Mouse (Mus musculus): ENCODE measurements around the gene Sar1b. TPM values are rescaled to one million over a fixed set of nuclear protein-coding genes. Genes with fewer than 3 reads are reported as not detected.
"Not testable (repeated sequence)": the region's sequence is repeated elsewhere in the genome, so short reads cannot be mapped to it uniquely, and the experiment has no call there.

The Sar1b gene
- polyA plus RNA-seq (2014; fragmentation: Nextera tagmentation; extraction: Ambion mirVana): 140 and 146 TPM in 2 replicates

GRCm38 (mm10) chr11:51763213-51763907 lies at the start of gene Sar1b, which contains the start of gene Sec24a:
TSS of gene Sar1b (plus strand) at chr11:51763687.
TSS of gene Sec24a (minus strand) at chr11:51763634.
- Histone ChIP-seq H3K9me3 (ENCODE audit: control insufficient read depth, low read length) (no peaks in the 10 kb centered on the region), H3K27ac (ENCODE audit: low read depth, low read length) (no peak within 1 kb of the TSS), H3K36me3 (ENCODE audit: control insufficient read depth, insufficient read depth, low read length) (no peaks in the 10 kb centered on the region), H3K9ac (ENCODE audit: low read depth, low read length) (peak within 1 kb of the TSS; percentile 74), H3K4me2 (replicated peaks; ENCODE audit: low read depth, low read length) (peak within 1 kb of the TSS; percentile 83), H3K4me1 (replicated peaks; ENCODE audit: control insufficient read depth, insufficient read depth, low read length) (no peaks in the 10 kb centered on the region), H3K27me3 (ENCODE audit: control insufficient read depth, insufficient read depth, low read length) (no peaks in the 10 kb centered on the region), H3K4me3 (ENCODE audit: low read depth, low read length) (peak within 1 kb of the TSS; percentile 71)
- WGBS: 2% methylated on average over 30 of the region's 30 CpGs
- DNase-seq (ENCODE audit: low spot score): peak; percentile 86
- peak; percentile 84; the same call in 1 of the 2 replicates for ATAC-seq (ENCODE audit: low FRiP score)

- H3K4me1 ChIP-seq (replicated peaks; ENCODE audit: control insufficient read depth, insufficient read depth, low read length): no peaks in the 10 kb centered on the region
- no peaks in the 10 kb centered on the region for H3K36me3 ChIP-seq (ENCODE audit: control insufficient read depth, insufficient read depth, low read length)
- no peak overlapping the region for H3K4me3 ChIP-seq (ENCODE audit: low read depth, low read length)
- H3K27ac ChIP-seq (ENCODE audit: low read depth, low read length): no peak overlapping the region
- H3K27me3 ChIP-seq (ENCODE audit: control insufficient read depth, insufficient read depth, low read length): no peaks in the 10 kb centered on the region
- H3K9me3 ChIP-seq (ENCODE audit: control insufficient read depth, low read length): no peaks in the 10 kb centered on the region
- no peak overlapping the region for H3K4me2 ChIP-seq (replicated peaks; ENCODE audit: low read depth, low read length)
- H3K9ac ChIP-seq (ENCODE audit: low read depth, low read length): no peak overlapping the region
- WGBS: 90% methylated on average over 11 of the region's 11 CpGs
- ATAC-seq (ENCODE audit: low FRiP score) (no peak), DNase-seq (ENCODE audit: low spot score) (no peak)
Observed at GRCm38 (mm10) chr11:51721066-51721465, 42.4 kb upstream of the Sar1b start.

DNA sequence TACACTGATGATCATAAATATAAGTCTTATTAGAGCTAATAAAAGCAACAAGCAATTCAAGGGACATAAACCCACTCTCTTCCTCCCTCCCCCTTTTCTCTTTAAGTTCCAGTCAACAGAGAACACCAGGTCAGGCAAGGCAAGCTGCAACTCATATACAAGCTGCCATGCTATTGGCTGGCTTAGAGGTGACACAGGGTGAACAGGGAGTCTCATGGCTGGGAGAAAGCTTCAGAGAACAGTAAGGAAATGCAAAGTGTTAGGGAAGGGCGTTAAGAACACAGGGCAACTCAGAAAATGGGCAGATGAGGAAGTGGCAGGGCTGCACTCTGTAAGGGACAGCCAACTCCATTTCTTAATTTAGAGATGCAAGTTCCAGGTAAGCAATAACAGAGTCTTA lies 30.6 kb upstream of the Sar1b start:
- 86% methylated on average over 1 of the region's 1 CpGs for WGBS
- no peak overlapping the region for H3K4me3 ChIP-seq (ENCODE audit: low read depth, low read length)
- H3K27ac ChIP-seq (ENCODE audit: low read depth, low read length): no peak overlapping the region
- no peaks in the 10 kb centered on the region for H3K27me3 ChIP-seq (ENCODE audit: control insufficient read depth, insufficient read depth, low read length)
- no peaks in the 10 kb centered on the region for H3K4me1 ChIP-seq (replicated peaks; ENCODE audit: control insufficient read depth, insufficient read depth, low read length)
- no peak overlapping the region for H3K9ac ChIP-seq (ENCODE audit: low read depth, low read length)
- no peaks in the 10 kb centered on the region for H3K9me3 ChIP-seq (ENCODE audit: control insufficient read depth, low read length)
- ATAC-seq (ENCODE audit: low FRiP score) (no peak), DNase-seq (ENCODE audit: low spot score) (no peak)
- no peak overlapping the region for H3K4me2 ChIP-seq (replicated peaks; ENCODE audit: low read depth, low read length)
- H3K36me3 ChIP-seq (ENCODE audit: control insufficient read depth, insufficient read depth, low read length): 0 out of 2 replicates have a peak, but pooled peaks cover 2% of the 10 kb centered on the region

DNA sequence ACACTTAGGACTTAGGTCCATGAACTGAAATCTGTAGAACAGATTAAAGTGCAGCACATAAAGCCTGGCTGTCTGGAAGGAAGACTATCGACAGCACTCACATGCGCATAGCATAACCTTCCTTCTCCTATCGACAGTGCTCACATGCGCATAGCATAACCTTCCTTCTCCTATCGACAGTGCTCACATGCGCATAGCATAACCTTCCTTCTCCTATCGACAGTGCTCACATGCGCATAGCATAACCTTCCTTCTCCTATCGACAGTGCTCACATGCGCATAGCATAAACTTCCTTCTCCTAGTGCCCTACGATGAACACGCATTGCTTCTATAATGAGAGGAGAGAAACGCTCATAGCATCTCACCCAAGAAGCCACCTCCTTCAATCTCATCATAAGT lies 29.3 kb upstream of the Sar1b start:
- ATAC-seq (ENCODE audit: low FRiP score); H3K27ac ChIP-seq (ENCODE audit: low read depth, low read length); DNase-seq (ENCODE audit: low spot score); H3K4me2 ChIP-seq (replicated peaks; ENCODE audit: low read depth, low read length); H3K27me3 ChIP-seq (ENCODE audit: control insufficient read depth, insufficient read depth, low read length); H3K9ac ChIP-seq (ENCODE audit: low read depth, low read length); H3K4me3 ChIP-seq (ENCODE audit: low read depth, low read length); H3K9me3 ChIP-seq (ENCODE audit: control insufficient read depth, low read length); H3K36me3 ChIP-seq (ENCODE audit: control insufficient read depth, insufficient read depth, low read length); H3K4me1 ChIP-seq (replicated peaks; ENCODE audit: control insufficient read depth, insufficient read depth, low read length): not testable (repeated sequence)
- WGBS: 97% methylated on average over 12 of the region's 13 CpGs

DNA sequence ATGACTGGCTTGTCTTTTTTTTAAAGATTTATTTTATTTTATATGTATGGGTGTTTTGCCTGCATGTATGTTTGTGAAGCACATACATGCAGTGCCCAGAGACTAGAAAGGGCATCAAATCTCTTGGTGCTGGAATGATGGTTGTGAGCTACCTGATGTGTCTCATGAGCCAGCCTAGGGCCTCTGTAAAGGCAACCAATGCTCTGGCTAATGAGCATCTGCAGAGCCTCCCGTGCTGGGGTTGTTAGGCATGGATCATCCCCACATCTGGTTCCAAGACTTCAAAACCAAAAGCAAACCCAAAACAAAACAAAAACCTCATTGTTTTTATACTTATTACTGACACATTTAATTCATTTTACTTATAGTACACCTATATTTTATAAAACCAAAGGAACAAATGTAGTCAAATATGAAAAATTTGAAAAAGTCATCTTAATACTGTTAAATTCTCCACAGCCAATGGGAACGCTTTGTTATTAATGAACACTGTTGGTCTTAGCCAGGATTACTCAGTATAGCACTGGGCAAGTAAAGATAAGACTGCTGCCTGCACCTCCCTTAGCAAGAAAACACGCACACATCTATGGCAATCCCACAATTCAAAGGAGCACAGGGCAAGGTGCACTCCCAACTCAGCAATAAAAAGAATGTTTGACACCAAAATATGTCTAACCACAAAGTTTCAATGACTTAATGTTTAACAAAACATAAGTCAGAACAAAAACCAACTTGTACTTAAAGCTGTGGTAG lies 24.7 kb upstream of the Sar1b start:
- DNase-seq (ENCODE audit: low spot score) (no peak), ATAC-seq (ENCODE audit: low FRiP score) (no peak)
- Histone ChIP-seq H3K36me3 (ENCODE audit: control insufficient read depth, insufficient read depth, low read length) (0 out of 2 replicates have a peak, but pooled peaks cover 2% of the 10 kb centered on the region), H3K4me1 (replicated peaks; ENCODE audit: control insufficient read depth, insufficient read depth, low read length) (no peaks in the 10 kb centered on the region), H3K9me3 (ENCODE audit: control insufficient read depth, low read length) (no peaks in the 10 kb centered on the region), H3K4me2 (replicated peaks; ENCODE audit: low read depth, low read length) (no peak overlapping the region), H3K27ac (ENCODE audit: low read depth, low read length) (no peak overlapping the region), H3K9ac (ENCODE audit: low read depth, low read length) (no peak overlapping the region), H3K27me3 (ENCODE audit: control insufficient read depth, insufficient read depth, low read length) (no peaks in the 10 kb centered on the region), H3K4me3 (ENCODE audit: low read depth, low read length) (no peak overlapping the region)
- 90% methylated on average over 3 of the region's 3 CpGs for WGBS

GRCm38 (mm10) chr11:51740701-51741100 lies 22.8 kb upstream of the Sar1b start:
- WGBS: 94% methylated on average over 3 of the region's 3 CpGs
- Histone ChIP-seq H3K27me3 (ENCODE audit: control insufficient read depth, insufficient read depth, low read length) (no peaks in the 10 kb centered on the region), H3K36me3 (ENCODE audit: control insufficient read depth, insufficient read depth, low read length) (no peaks in the 10 kb centered on the region), H3K27ac (ENCODE audit: low read depth, low read length) (no peak overlapping the region), H3K4me3 (ENCODE audit: low read depth, low read length) (no peak overlapping the region), H3K9ac (ENCODE audit: low read depth, low read length) (no peak overlapping the region), H3K4me1 (replicated peaks; ENCODE audit: control insufficient read depth, insufficient read depth, low read length) (no peaks in the 10 kb centered on the region), H3K4me2 (replicated peaks; ENCODE audit: low read depth, low read length) (no peak overlapping the region), H3K9me3 (ENCODE audit: control insufficient read depth, low read length) (no peaks in the 10 kb centered on the region)
- DNase-seq (ENCODE audit: low spot score): no peak
- no peak for ATAC-seq (ENCODE audit: low FRiP score)

DNA sequence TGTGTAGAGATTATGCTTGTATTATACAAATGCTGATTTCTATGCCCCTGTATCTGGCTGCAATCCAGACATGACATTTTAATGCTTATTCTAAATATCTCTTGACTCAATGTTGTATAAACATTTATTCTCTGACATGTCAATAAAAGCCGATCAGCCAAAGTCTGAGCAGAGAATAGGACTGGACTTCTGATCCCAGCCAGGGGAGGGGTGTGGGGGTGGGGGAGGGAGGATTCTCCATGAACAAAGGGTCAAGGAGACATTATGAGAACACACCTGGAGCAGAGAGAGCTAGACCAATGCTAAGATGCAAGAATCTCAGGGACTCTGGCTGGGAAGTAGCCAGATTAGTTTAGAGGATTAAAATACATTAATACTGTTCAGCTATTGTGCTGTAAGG lies 17.4 kb upstream of the Sar1b start:
- Histone ChIP-seq H3K4me1 (replicated peaks; ENCODE audit: control insufficient read depth, insufficient read depth, low read length) (no peaks in the 10 kb centered on the region), H3K27me3 (ENCODE audit: control insufficient read depth, insufficient read depth, low read length) (no peaks in the 10 kb centered on the region), H3K9me3 (ENCODE audit: control insufficient read depth, low read length) (no peaks in the 10 kb centered on the region), H3K9ac (ENCODE audit: low read depth, low read length) (no peak overlapping the region), H3K36me3 (ENCODE audit: control insufficient read depth, insufficient read depth, low read length) (no peaks in the 10 kb centered on the region), H3K4me3 (ENCODE audit: low read depth, low read length) (no peak overlapping the region), H3K4me2 (replicated peaks; ENCODE audit: low read depth, low read length) (no peak overlapping the region), H3K27ac (ENCODE audit: low read depth, low read length) (no peak overlapping the region)
- DNase-seq (ENCODE audit: low spot score) (no peak), ATAC-seq (ENCODE audit: low FRiP score) (no peak)
- whole genome bisulfite sequencing: 92% methylated on average over 1 of the region's 1 CpGs

GRCm38 (mm10) chr11:51751623-51752225 lies 11.8 kb upstream of the Sar1b start:
- H3K4me2 ChIP-seq (replicated peaks; ENCODE audit: low read depth, low read length); H3K9ac ChIP-seq (ENCODE audit: low read depth, low read length); ATAC-seq (ENCODE audit: low FRiP score); DNase-seq (ENCODE audit: low spot score); H3K36me3 ChIP-seq (ENCODE audit: control insufficient read depth, insufficient read depth, low read length); H3K9me3 ChIP-seq (ENCODE audit: control insufficient read depth, low read length); H3K27me3 ChIP-seq (ENCODE audit: control insufficient read depth, insufficient read depth, low read length); H3K4me1 ChIP-seq (replicated peaks; ENCODE audit: control insufficient read depth, insufficient read depth, low read length); H3K27ac ChIP-seq (ENCODE audit: low read depth, low read length); H3K4me3 ChIP-seq (ENCODE audit: low read depth, low read length): not testable (repeated sequence)
- 81% methylated on average over 6 of the region's 6 CpGs for WGBS

Data from hindbrain, embryonic 11.5 days (tissue).